Mouse (Mus musculus): ENCODE results near the gene Fbn1. TPM values are rescaled to one million over a fixed set of nuclear protein-coding genes. Genes with fewer than 3 reads are reported as not detected.

Gene Fbn1
- total and polyA plus RNA-seq, 3 experiments: 0.04 to 0.17 (median 0.09) TPM

DNA sequence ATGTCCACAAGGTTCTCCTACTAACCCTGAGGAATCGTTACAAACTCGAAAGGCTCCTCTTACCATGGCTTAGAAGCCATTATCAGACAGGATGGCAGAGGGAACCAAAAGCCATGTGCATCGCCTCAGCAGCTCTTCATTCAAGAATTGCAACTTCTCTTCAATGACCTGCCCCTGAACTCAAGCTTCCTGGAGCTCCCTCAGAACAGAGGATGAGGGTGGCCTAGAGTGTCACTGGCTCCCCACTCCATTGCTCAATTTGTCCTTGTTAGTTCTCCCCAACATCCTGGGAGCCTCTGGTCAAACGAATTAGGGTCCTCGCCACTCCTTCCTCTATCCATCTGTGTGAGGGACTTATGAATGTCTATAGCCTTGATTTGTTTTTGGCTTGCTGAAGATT is 231.1 kb downstream of the Fbn1 start:
- dilution Hi-C loops (cut with MboI; ENCODE audit: extremely low pct_ligation_motif_present, extremely low pct_unique_long_range_greater_than_20kb, low sequenced_read_pairs): no loop called here
- no peak overlapping the region for H3K9ac ChIP-seq (ENCODE audit: insufficient read depth, low read depth)
- in situ Hi-C loops (cut with MboI; ENCODE audit: low pct_ligation_motif_present, low pct_unique_long_range_greater_than_20kb, low sequenced_read_pairs): no loop called here

DNA sequence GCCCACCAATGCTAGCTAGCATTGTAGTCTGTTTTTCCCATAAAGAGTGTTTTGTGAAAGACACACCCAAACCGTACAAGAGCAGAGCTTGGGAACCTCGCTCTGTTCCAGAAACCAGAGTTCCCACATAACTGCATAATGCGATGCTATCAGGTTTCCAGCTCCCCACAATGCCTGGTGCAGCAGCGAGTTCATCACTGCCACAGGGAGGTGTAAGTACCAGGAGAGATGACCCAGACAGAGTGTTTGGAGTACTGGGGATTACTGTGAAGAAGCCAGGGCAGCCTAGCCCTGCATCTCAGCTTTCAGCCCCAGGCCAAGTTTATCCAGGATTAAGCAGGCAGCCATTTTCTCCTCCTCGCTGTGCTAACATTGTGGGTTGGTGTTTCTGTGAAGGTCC is 232.2 kb downstream of the Fbn1 start:
- Histone ChIP-seq H3K27me3 (replicated peaks) (no peaks in the 10 kb centered on the region), H3K9ac (ENCODE audit: insufficient read depth, low read depth) (no peak overlapping the region), H3K4me3 (replicated peaks in 1 of 3; ENCODE audit: low read depth in 2 of 3, low read length in 2 of 3, poor library complexity in 1 of 3) (no peak overlapping the region), H3K79me2 (replicated peaks; ENCODE audit: control insufficient read depth, extremely low read depth, insufficient read depth, poor library complexity, severe bottlenecking) (no peaks in the 10 kb centered on the region), H3K4me1 (ENCODE audit: control insufficient read depth in 1 of 2, insufficient read depth in 2 of 2) (peaks cover 0 to 3% of the 10 kb centered on the region in 2 experiments; a peak in 1 of 4 replicates), H3K4me2 (ENCODE audit: insufficient read depth, low read depth, poor library complexity, severe bottlenecking) (no peak overlapping the region), H3K36me3 (replicated peaks in 1 of 2; ENCODE audit: control insufficient read depth in 1 of 2, insufficient read depth in 1 of 2, low read length in 1 of 2) (no peaks in the 10 kb centered on the region), H3K9me3 (replicated peaks; ENCODE audit: low read length) (no peaks in the 10 kb centered on the region), H3K27ac (ENCODE audit: insufficient read depth, low read depth) (no peak overlapping the region)
- TF ChIP-seq MAX (IDR thresholded peaks at IDR 0.05; ENCODE audit: low read length) (no peak), IRF4 (IDR thresholded peaks at IDR 0.05; ENCODE audit: low read depth, low read length) (no peak), BHLHE40 (IDR thresholded peaks at IDR 0.05; ENCODE audit: low read depth, low read length) (no peak)
- in situ Hi-C loops (cut with MboI; ENCODE audit: low pct_ligation_motif_present, low pct_unique_long_range_greater_than_20kb, low sequenced_read_pairs): no loop called here
- no peak for DNase-seq (ENCODE audit: extremely low read depth)
- dilution Hi-C loops (cut with MboI; ENCODE audit: extremely low pct_ligation_motif_present, extremely low pct_unique_long_range_greater_than_20kb, low sequenced_read_pairs): no loop called here

More for the DNA sequence above, 231.1 kb downstream of the Fbn1 start:
- no peak for TF ChIP-seq CHD2 (IDR thresholded peaks at IDR 0.05; ENCODE audit: low read length)
- no peak for TF ChIP-seq NRF1 (IDR thresholded peaks at IDR 0.05; ENCODE audit: low read depth, low read length)
- no peak for TF ChIP-seq MXI1 (IDR thresholded peaks at IDR 0.05; ENCODE audit: low read depth, low read length)
- TF ChIP-seq USF2 (conservative IDR thresholded peaks at IDR 0.05; ENCODE audit: low read depth, low read length): no peak
- no peak for TF ChIP-seq USF1 (IDR thresholded peaks at IDR 0.05; ENCODE audit: low read depth, low read length)
- TF ChIP-seq POLR2A (IDR thresholded peaks at IDR 0.05; ENCODE audit: low read depth, low read length): no peak
- TF ChIP-seq ZMIZ1 (IDR thresholded peaks at IDR 0.05; ENCODE audit: low read depth, low read length): no peak
- no peak for TF ChIP-seq CHD1 (IDR thresholded peaks at IDR 0.05; ENCODE audit: low read depth, low read length)
- no peak for TF ChIP-seq JUN (IDR thresholded peaks at IDR 0.05; ENCODE audit: insufficient read depth, low read depth, low read length)
- TF ChIP-seq MYC (IDR thresholded peaks at IDR 0.05; ENCODE audit: low read depth, low read length): no peak
- Histone ChIP-seq H3K4me1 (ENCODE audit: control insufficient read depth in 1 of 2, insufficient read depth in 2 of 2) (peaks cover 0 to 3% of the 10 kb centered on the region in 2 experiments; a peak in 1 of 4 replicates), H3K27ac (ENCODE audit: insufficient read depth, low read depth) (no peak overlapping the region), H3K4me2 (ENCODE audit: insufficient read depth, low read depth, poor library complexity, severe bottlenecking) (no peak overlapping the region), H3K36me3 (replicated peaks in 1 of 2; ENCODE audit: control insufficient read depth in 1 of 2, insufficient read depth in 1 of 2, low read length in 1 of 2) (no peaks in the 10 kb centered on the region), H3K4me3 (replicated peaks in 1 of 3; ENCODE audit: low read depth in 2 of 3, low read length in 2 of 3, poor library complexity in 1 of 3) (no peak overlapping the region), H3K27me3 (replicated peaks) (no peaks in the 10 kb centered on the region), H3K9me3 (replicated peaks; ENCODE audit: low read length) (no peaks in the 10 kb centered on the region), H3K79me2 (replicated peaks; ENCODE audit: control insufficient read depth, extremely low read depth, insufficient read depth, poor library complexity, severe bottlenecking) (no peaks in the 10 kb centered on the region)
- no peak for DNase-seq (ENCODE audit: extremely low read depth)

DNA sequence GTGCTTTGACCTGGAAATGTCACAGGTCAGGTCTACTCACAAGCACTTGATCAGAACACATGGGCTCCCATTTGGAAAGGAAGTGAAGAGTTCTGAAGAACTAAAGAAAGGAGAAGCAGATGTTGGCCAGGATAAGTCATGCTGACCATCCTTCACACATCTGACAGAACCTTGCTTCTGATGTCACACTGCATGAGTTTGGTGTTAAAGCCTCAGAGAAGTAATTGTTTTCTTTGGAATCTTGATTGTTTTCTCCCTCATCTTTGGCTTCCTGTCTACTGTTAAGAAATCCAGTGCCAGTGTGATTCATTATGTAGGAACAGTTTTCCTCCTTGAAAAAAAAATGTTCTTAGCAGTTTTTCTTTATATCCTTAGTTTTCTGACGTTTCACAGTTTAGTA is 238.9 kb downstream of the Fbn1 start:
- in situ Hi-C loops (cut with MboI; ENCODE audit: low pct_ligation_motif_present, low pct_unique_long_range_greater_than_20kb, low sequenced_read_pairs) (no loop called here), dilution Hi-C loops (cut with MboI; ENCODE audit: extremely low pct_ligation_motif_present, extremely low pct_unique_long_range_greater_than_20kb, low sequenced_read_pairs) (no loop called here)
- H3K27ac ChIP-seq (ENCODE audit: insufficient read depth, low read depth): no peak overlapping the region
- H3K27me3 ChIP-seq (replicated peaks): no peaks in the 10 kb centered on the region
- DNase-seq (ENCODE audit: extremely low read depth): no peak
- no peak overlapping the region for H3K9ac ChIP-seq (ENCODE audit: insufficient read depth, low read depth)
- H3K4me1 ChIP-seq (ENCODE audit: control insufficient read depth in 1 of 2, insufficient read depth in 2 of 2): no peaks in the 10 kb centered on the region
- no peak overlapping the region for H3K4me3 ChIP-seq (replicated peaks in 1 of 3; ENCODE audit: low read depth in 2 of 3, low read length in 2 of 3, poor library complexity in 1 of 3)
- H3K36me3 ChIP-seq (replicated peaks in 1 of 2; ENCODE audit: control insufficient read depth in 1 of 2, insufficient read depth in 1 of 2, low read length in 1 of 2): no peaks in the 10 kb centered on the region
- H3K79me2 ChIP-seq (replicated peaks; ENCODE audit: control insufficient read depth, extremely low read depth, insufficient read depth, poor library complexity, severe bottlenecking): no peaks in the 10 kb centered on the region
- H3K4me2 ChIP-seq (ENCODE audit: insufficient read depth, low read depth, poor library complexity, severe bottlenecking): no peak overlapping the region
- TF ChIP-seq ZKSCAN1 (IDR thresholded peaks at IDR 0.05; ENCODE audit: borderline replicate concordance, low read depth, low read length): no peak
- TF ChIP-seq NRF1 (IDR thresholded peaks at IDR 0.05; ENCODE audit: low read depth, low read length): no peak
- no peak for TF ChIP-seq MXI1 (IDR thresholded peaks at IDR 0.05; ENCODE audit: low read depth, low read length)
- TF ChIP-seq CTCF (conservative IDR thresholded peaks at IDR 0.05 in 1 of 2, IDR thresholded peaks at IDR 0.05 in 1 of 2; ENCODE audit: low read depth in 2 of 2, low read length in 2 of 2): no peak
- no peak for TF ChIP-seq JUN (IDR thresholded peaks at IDR 0.05; ENCODE audit: insufficient read depth, low read depth, low read length)
- TF ChIP-seq MEF2A (IDR thresholded peaks at IDR 0.05; ENCODE audit: borderline replicate concordance, low read depth, low read length): no peak
- TF ChIP-seq ZC3H11A (IDR thresholded peaks at IDR 0.05; ENCODE audit: low read depth, low read length): no peak
- no peaks in the 10 kb centered on the region for H3K9me3 ChIP-seq (replicated peaks; ENCODE audit: low read length)
